Mouse (Mus musculus) bone marrow macrophage, adult 2 months (primary cell): ENCODE data around the gene Efs. TPM values are rescaled to one million over a fixed set of nuclear protein-coding genes. Genes with fewer than 3 reads are reported as not detected.

Experiments used
- H3K27ac ChIP-seq: 2 replicates; pipeline ENCODE4 v1.5.1; 2012; ENCODE audit warnings: low read depth, low read length; ENCODE audit not compliant: insufficient read depth
- H3K4me1 ChIP-seq: 2 replicates; pipeline ENCODE4 v1.6.1; 2012; ENCODE audit warnings: low read length; ENCODE audit not compliant: control insufficient read depth, insufficient read depth
- H3K4me3 ChIP-seq: 2 replicates; pipeline ENCODE4 v1.5.1; 2012; ENCODE audit warnings: mild to moderate bottlenecking, low read length, moderate library complexity; ENCODE audit not compliant: insufficient read depth
- CTCF ChIP-seq: IDR thresholded peaks from 2 replicates; pipeline ENCODE4 v1.5.1; 2012; ENCODE audit warnings: low read depth, mild to moderate bottlenecking, low read length, moderate library complexity
- POLR2A ChIP-seq: IDR thresholded peaks from 2 replicates; pipeline ENCODE4 v1.6.1; 2012; ENCODE audit warnings: mild to moderate bottlenecking, low read depth, low read length, borderline replicate concordance
- polyA plus RNA-seq: library from polyadenylated mRNA; stranded (reverse); fragments of >200 nt; gene quantifications from 2 replicates; pipeline ENCODE4 v1.2.4, GENCODE M21; 2012; ENCODE audit not compliant: missing spikeins, insufficient read depth, insufficient read length

The Efs gene
- polyA plus RNA-seq, 1 experiment: not detected

GRCm38 (mm10) chr14:54876539-54877047 lies 49.3 kb downstream of the Efs start:
- Histone ChIP-seq H3K4me3 (peak overlapping the region; percentile 88), H3K4me1 (peaks cover 5% of the 10 kb centered on the region; the same call in 1 of the 2 replicates), H3K27ac (peak overlapping the region; percentile 71)
- TF ChIP-seq POLR2A (no peak), CTCF (no peak)

DNA sequence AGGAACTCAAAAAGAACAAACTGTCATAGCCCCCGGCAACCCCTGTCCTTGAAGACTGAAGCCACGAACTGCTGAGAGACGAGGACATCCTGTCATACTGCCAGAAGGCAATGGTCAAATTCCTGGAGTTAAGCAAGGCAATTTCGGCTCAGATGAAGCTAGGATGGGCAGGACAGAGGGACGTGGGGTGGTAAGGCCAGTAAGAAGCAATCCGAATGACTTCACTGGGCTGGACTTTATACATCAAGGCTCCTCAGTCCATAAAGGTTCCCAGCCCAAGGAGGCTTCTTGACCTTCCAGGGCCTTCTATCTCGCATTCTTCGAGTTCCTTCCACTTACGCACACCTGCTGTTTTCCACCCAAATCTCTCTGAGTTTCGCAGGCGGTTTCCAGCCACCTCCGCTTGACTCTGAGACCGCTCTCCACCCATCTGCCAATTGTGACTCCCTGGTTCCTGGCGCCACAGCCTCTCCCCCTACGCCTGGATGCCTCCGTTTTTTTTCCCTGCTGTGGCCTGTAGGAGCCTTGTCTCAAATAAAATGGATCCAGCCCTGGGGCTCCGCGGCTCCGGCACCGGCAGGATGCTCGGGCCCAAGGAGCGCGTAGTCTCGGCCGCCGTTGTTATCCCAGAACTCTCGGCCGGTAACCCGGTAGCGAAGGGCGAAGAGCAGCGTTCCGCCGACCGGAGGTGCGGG lies 49.9 kb downstream of the Efs start:
- peaks cover 5% of the 10 kb centered on the region; the same call in 1 of the 2 replicates for H3K4me1 ChIP-seq
- H3K4me3 ChIP-seq: peak overlapping the region; percentile 88
- TF ChIP-seq CTCF: no peak
- no peak for TF ChIP-seq POLR2A
- H3K27ac ChIP-seq: peak overlapping the region; percentile 34

DNA sequence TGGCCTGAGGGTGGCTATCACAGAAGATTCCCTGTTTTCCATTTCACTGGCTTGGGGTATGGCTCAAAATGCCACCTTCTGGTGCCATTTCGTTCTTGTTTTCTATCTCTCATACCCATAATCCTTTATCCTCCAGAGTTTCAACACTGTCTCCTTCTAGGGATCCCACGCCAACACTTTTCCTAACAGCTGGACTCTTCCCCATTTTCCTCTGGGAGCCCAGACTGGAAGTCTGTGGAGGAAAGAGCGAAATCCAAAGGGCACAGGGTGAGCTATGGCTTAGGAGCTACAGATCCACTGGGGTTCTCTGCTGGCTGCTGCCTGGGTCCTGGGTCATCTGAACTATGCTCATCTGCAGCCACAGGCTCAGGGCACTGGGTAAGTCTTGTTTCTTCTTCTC lies 51.8 kb downstream of the Efs start:
- no peak for TF ChIP-seq CTCF
- peaks cover 5% of the 10 kb centered on the region; the same call in 1 of the 2 replicates for H3K4me1 ChIP-seq
- no peak overlapping the region for H3K4me3 ChIP-seq
- no peak overlapping the region for H3K27ac ChIP-seq

GRCm38 (mm10) chr14:54870861-54871260 lies 55.1 kb downstream of the Efs start, which contains the start of gene Homez:
Gene Homez, minus strand, starts transcription at chr14:54870961.
- no peak within 1 kb of the TSS for H3K27ac ChIP-seq
- H3K4me1 ChIP-seq: peaks cover 10% of the 10 kb centered on the region
- H3K4me3 ChIP-seq: no peak within 1 kb of the TSS
- TF ChIP-seq POLR2A: no peak

GRCm38 (mm10) chr14:54868026-54868425 lies 57.9 kb downstream of the Efs start:
- Histone ChIP-seq H3K4me3 (no peak overlapping the region), H3K27ac (no peak overlapping the region), H3K4me1 (peaks cover 6% of the 10 kb centered on the region)
- TF ChIP-seq POLR2A: no peak
- no peak for TF ChIP-seq CTCF

GRCm38 (mm10) chr14:54866936-54867335 lies 59.0 kb downstream of the Efs start:
- Histone ChIP-seq H3K27ac (no peak overlapping the region), H3K4me1 (peaks cover 6% of the 10 kb centered on the region), H3K4me3 (no peak overlapping the region)
- no peak for TF ChIP-seq POLR2A
- TF ChIP-seq CTCF: peak; percentile 73

Other genes starting within 250 kb of the Efs start
- 30.2 and 32.8 TPM in 2 replicates for gene 1700123O20Rik, start 239.9 kb downstream of the Efs start, polyA plus RNA-seq
- gene Acin1, start 239.2 kb downstream of the Efs start, polyA plus RNA-seq: 226 and 268 TPM in 2 replicates
- gene Gm29776, start 227.3 kb downstream of the Efs start, polyA plus RNA-seq: not detected in 2 replicates
- gene Cebpe, start 214.0 kb downstream of the Efs start, polyA plus RNA-seq: 0.87 and 0.90 TPM in 2 replicates
- gene Slc7a8, start 144.2 kb downstream of the Efs start, polyA plus RNA-seq: 35.7 and 42.6 TPM in 2 replicates
- not detected in 2 replicates for gene Rnf212b, start 112.0 kb downstream of the Efs start, polyA plus RNA-seq
- 5.2 and 6.5 TPM in 2 replicates for gene Homez, start 55.2 kb downstream of the Efs start, polyA plus RNA-seq
- 11.3 and 13.9 TPM in 2 replicates for gene Ppp1r3e, start 48.6 kb downstream of the Efs start, polyA plus RNA-seq
- gene Bcl2l2, start 42.7 kb downstream of the Efs start, polyA plus RNA-seq: 25.9 and 29.2 TPM in 2 replicates
- not detected in 2 replicates for gene Gm20521, start 42.7 kb downstream of the Efs start, polyA plus RNA-seq
- 144 and 176 TPM in 2 replicates for gene Pabpn1, start 33.6 kb downstream of the Efs start, polyA plus RNA-seq
- gene Slc22a17, start 13.0 kb downstream of the Efs start, polyA plus RNA-seq: 0.32 and 1.8 TPM in 2 replicates
- not detected in 2 replicates for gene Il25, start 6.6 kb upstream of the Efs start, polyA plus RNA-seq
- not detected in 2 replicates for gene Cmtm5, start 10.1 kb upstream of the Efs start, polyA plus RNA-seq
- not detected in 2 replicates for gene Myh6, start 40.8 kb upstream of the Efs start, polyA plus RNA-seq
- not detected in 2 replicates for gene Gm17428, start 50.8 kb upstream of the Efs start, polyA plus RNA-seq
- gene Myh7, start 68.5 kb upstream of the Efs start, polyA plus RNA-seq: not detected in 2 replicates
- gene Ngdn, start 89.3 kb upstream of the Efs start, polyA plus RNA-seq: 38.3 and 44.2 TPM in 2 replicates
- 7.1 and 7.6 TPM in 2 replicates for gene Zfhx2, start 166.2 kb upstream of the Efs start, polyA plus RNA-seq
- 10.6 and 12.3 TPM in 2 replicates for gene Thtpa, start 168.7 kb upstream of the Efs start, polyA plus RNA-seq
- 43.0 and 51.9 TPM in 2 replicates for gene Ap1g2, start 180.5 kb upstream of the Efs start, polyA plus RNA-seq
- gene Jph4, start 190.8 kb upstream of the Efs start, polyA plus RNA-seq: not detected in 2 replicates